Mouse (Mus musculus) cortical plate, adult 2 months (tissue): ENCODE measurements at regions not wholly inside any gene's neighbourhood (a gene's known extent, or its start where the extent isn't known, plus 50 kb on each side); places are given as distances from the start of the nearest gene placed in this dataset.

Experiments
- CTCF ChIP-seq: fragments of 200-500 bp; IDR thresholded peaks from 2 replicates; pipeline ENCODE4 v1.5.1; 2011; ENCODE audit warnings: mild to moderate bottlenecking, control low read depth, low read length; ENCODE audit not compliant: insufficient read depth; ENCODE audit errors: extremely low read depth
- POLR2A ChIP-seq: fragments of 200-500 bp; IDR thresholded peaks from 2 replicates; pipeline ENCODE4 v1.6.1; 2011; ENCODE audit warnings: mild to moderate bottlenecking, low read length, control low read depth; ENCODE audit not compliant: insufficient read depth; ENCODE audit errors: extremely low read depth

GRCm38 (mm10) chr9:32929331-32929730 lies 293.3 kb downstream of the Ets1 start:
- TF ChIP-seq CTCF (no peak), POLR2A (no peak)
